Mouse (Mus musculus): Measurements from ENCODE around the gene Ifng. TPM values are rescaled to one million over a fixed set of nuclear protein-coding genes. Genes with fewer than 3 reads are reported as not detected.

Gene Ifng
- polyA plus RNA-seq (2015; fragmentation: Nextera tagmentation; extraction: Ambion mirVana), result not detected in 2 replicates

GRCm38 (mm10) chr10:118440742-118441240 lies at the start of gene Ifng:
TSS of gene Ifng (plus strand) at chr10:118441046.
- no peak within 1 kb of the TSS for H3K9ac ChIP-seq (ENCODE audit: low read length)
- H3K4me3 ChIP-seq (ENCODE audit: low read length), result no peak within 1 kb of the TSS
- WGBS, result 90% methylated on average over 11 of the region's 11 CpGs
- ATAC-seq (replicated peaks; ENCODE audit: extremely low read depth, insufficient read depth, low FRiP score), result no peak
- no peak within 1 kb of the TSS for H3K4me2 ChIP-seq (ENCODE audit: low read depth, low read length)
- H3K36me3 ChIP-seq (ENCODE audit: control insufficient read depth, insufficient read depth), result no peaks in the 10 kb centered on the region
- H3K27ac ChIP-seq (ENCODE audit: low read length), result no peak within 1 kb of the TSS
- H3K27me3 ChIP-seq (ENCODE audit: control insufficient read depth, insufficient read depth, low read length), result no peaks in the 10 kb centered on the region
- H3K9me3 ChIP-seq (replicated peaks; ENCODE audit: control insufficient read depth, low read length), result no peaks in the 10 kb centered on the region
- 0 out of 2 replicates have a peak, but pooled peaks cover 2% of the 10 kb centered on the region for H3K4me1 ChIP-seq (ENCODE audit: control insufficient read depth, insufficient read depth, low read length)

DNA sequence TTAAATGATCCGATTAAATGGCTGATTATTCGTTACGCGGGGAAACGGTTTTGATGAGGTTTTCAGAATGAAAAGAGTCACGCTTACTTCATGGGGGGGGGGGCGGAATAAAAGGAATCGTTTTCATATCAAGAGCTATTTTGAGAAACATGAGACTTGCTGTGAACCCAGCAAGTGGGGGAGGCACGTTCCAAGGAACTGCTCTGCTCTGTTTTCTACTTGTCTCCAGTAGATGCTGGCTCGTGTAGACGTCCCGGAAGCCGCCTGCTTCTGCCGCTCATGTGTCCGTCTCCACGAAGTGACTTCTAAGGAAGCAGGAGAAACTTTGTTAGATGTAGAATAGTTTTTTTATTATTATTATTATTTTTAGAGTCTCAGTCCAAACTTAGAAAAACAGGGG lies 40.9 kb upstream of the Ifng start:
- Histone ChIP-seq H3K4me3 (ENCODE audit: low read length) (no peak overlapping the region), H3K4me1 (ENCODE audit: control insufficient read depth, insufficient read depth, low read length) (no peaks in the 10 kb centered on the region), H3K27ac (ENCODE audit: low read length) (no peak overlapping the region), H3K4me2 (ENCODE audit: low read depth, low read length) (no peak overlapping the region), H3K36me3 (ENCODE audit: control insufficient read depth, insufficient read depth) (no peaks in the 10 kb centered on the region), H3K27me3 (ENCODE audit: control insufficient read depth, insufficient read depth, low read length) (no peaks in the 10 kb centered on the region), H3K9me3 (replicated peaks; ENCODE audit: control insufficient read depth, low read length) (no peaks in the 10 kb centered on the region), H3K9ac (ENCODE audit: low read length) (no peak overlapping the region)
- 67% methylated on average over 16 of the region's 16 CpGs for WGBS
- ATAC-seq (replicated peaks; ENCODE audit: extremely low read depth, insufficient read depth, low FRiP score), result no peak

DNA sequence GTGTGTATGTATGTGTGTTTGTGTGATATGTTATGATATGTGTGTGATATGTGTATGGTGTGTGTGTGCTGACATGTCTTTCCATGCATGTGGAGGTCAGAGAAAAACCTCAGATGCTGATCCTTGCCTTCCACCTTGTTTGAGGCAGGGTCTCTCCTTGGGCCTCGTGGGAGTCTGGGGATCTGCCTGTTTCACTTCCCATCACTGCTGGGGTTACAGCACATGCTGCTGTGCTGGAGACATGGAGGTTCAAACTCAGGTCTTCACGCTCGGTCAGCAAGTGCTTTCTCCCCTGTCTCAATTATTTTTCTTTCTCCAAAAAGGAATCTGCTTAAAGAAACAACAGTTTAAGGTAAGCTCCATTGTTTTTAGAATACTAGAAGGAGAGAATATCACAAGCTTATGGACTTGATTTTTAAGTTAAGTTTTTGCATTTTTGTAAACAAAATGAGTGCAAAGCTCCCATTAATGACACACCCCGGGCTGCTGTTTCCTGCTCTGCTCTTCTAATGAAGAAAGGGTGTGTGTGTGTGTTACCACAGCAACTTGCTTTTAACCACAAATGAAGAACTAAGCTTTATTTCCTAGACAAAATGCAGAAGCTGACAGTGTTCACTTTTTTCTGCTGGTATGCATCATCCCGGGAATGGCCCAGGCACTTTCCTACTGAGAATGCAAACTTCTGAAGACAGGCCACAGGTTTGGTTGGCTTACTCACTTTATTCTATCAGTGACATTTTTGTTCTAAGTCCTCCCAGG lies 34.2 kb upstream of the Ifng start:
- Histone ChIP-seq H3K9me3 (replicated peaks; ENCODE audit: control insufficient read depth, low read length) (no peaks in the 10 kb centered on the region), H3K4me1 (ENCODE audit: control insufficient read depth, insufficient read depth, low read length) (no peaks in the 10 kb centered on the region), H3K4me3 (ENCODE audit: low read length) (no peak overlapping the region), H3K9ac (ENCODE audit: low read length) (no peak overlapping the region), H3K4me2 (ENCODE audit: low read depth, low read length) (no peak overlapping the region), H3K36me3 (ENCODE audit: control insufficient read depth, insufficient read depth) (no peaks in the 10 kb centered on the region), H3K27me3 (ENCODE audit: control insufficient read depth, insufficient read depth, low read length) (no peaks in the 10 kb centered on the region), H3K27ac (ENCODE audit: low read length) (no peak overlapping the region)
- WGBS, result 74% methylated on average over 5 of the region's 5 CpGs
- ATAC-seq (replicated peaks; ENCODE audit: extremely low read depth, insufficient read depth, low FRiP score), result no peak

GRCm38 (mm10) chr10:118411377-118411776 lies 29.5 kb upstream of the Ifng start:
- Histone ChIP-seq H3K27ac (ENCODE audit: low read length) (no peak overlapping the region), H3K9me3 (replicated peaks; ENCODE audit: control insufficient read depth, low read length) (no peaks in the 10 kb centered on the region), H3K36me3 (ENCODE audit: control insufficient read depth, insufficient read depth) (no peaks in the 10 kb centered on the region), H3K4me2 (ENCODE audit: low read depth, low read length) (no peak overlapping the region), H3K9ac (ENCODE audit: low read length) (no peak overlapping the region), H3K4me3 (ENCODE audit: low read length) (no peak overlapping the region), H3K4me1 (ENCODE audit: control insufficient read depth, insufficient read depth, low read length) (no peaks in the 10 kb centered on the region), H3K27me3 (ENCODE audit: control insufficient read depth, insufficient read depth, low read length) (no peaks in the 10 kb centered on the region)
- no peak for ATAC-seq (replicated peaks; ENCODE audit: extremely low read depth, insufficient read depth, low FRiP score)

DNA sequence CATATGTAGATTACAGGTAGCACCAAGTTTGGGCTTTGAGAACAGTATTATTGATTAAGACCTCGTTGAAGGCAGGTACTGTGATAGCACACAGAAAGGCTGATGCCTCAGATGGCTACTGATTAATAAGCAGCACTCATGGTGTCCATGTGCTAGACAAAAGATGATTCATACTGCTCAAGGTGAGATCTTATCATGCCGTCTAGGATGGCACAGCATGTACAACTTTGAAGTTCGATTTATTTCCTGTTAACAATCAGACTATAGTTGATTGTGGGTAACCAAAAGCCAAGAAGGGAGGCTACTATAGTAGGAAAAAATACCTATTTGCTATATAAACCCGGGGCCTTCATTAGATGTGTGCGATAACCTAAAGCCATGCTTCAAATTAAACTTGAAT lies 28.1 kb upstream of the Ifng start:
- no peak for ATAC-seq (replicated peaks; ENCODE audit: extremely low read depth, insufficient read depth, low FRiP score)
- 72% methylated on average over 5 of the region's 5 CpGs for WGBS
- no peaks in the 10 kb centered on the region for H3K36me3 ChIP-seq (ENCODE audit: control insufficient read depth, insufficient read depth)
- H3K4me2 ChIP-seq (ENCODE audit: low read depth, low read length), result no peak overlapping the region
- no peak overlapping the region for H3K4me3 ChIP-seq (ENCODE audit: low read length)
- H3K9ac ChIP-seq (ENCODE audit: low read length), result no peak overlapping the region
- no peak overlapping the region for H3K27ac ChIP-seq (ENCODE audit: low read length)
- no peaks in the 10 kb centered on the region for H3K4me1 ChIP-seq (ENCODE audit: control insufficient read depth, insufficient read depth, low read length)
- H3K9me3 ChIP-seq (replicated peaks; ENCODE audit: control insufficient read depth, low read length), result no peaks in the 10 kb centered on the region
- no peaks in the 10 kb centered on the region for H3K27me3 ChIP-seq (ENCODE audit: control insufficient read depth, insufficient read depth, low read length)

DNA sequence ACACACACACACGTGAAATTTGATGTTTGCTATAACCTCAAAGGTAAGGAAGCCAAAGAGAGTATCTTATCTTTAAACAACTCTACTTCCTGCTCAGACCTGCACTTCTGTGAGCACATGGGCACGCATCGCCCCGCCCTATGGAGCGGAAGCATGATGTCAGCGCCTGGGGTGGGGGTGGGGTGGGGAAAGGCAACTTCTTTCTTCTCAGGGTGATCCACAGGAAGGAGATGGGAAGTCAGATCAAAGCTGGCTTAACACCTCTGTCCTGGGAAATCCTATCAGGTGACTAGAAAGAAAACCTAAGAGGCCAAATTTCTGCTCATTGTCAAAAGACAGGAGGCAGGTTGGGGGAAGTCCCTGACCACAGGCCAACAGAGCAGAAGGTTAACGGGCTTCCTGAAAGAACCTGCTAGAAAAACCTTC lies 21.8 kb upstream of the Ifng start:
- 56% methylated on average over 7 of the region's 7 CpGs for WGBS
- no peaks in the 10 kb centered on the region for H3K9me3 ChIP-seq (replicated peaks; ENCODE audit: control insufficient read depth, low read length)
- H3K4me1 ChIP-seq (ENCODE audit: control insufficient read depth, insufficient read depth, low read length), result no peaks in the 10 kb centered on the region
- no peaks in the 10 kb centered on the region for H3K27me3 ChIP-seq (ENCODE audit: control insufficient read depth, insufficient read depth, low read length)
- ATAC-seq (replicated peaks; ENCODE audit: extremely low read depth, insufficient read depth, low FRiP score), result no peak; the same call in 1 of the 2 replicates
- H3K36me3 ChIP-seq (ENCODE audit: control insufficient read depth, insufficient read depth), result no peaks in the 10 kb centered on the region
- H3K4me3 ChIP-seq (ENCODE audit: low read length), result no peak overlapping the region
- no peak overlapping the region for H3K4me2 ChIP-seq (ENCODE audit: low read depth, low read length)
- H3K9ac ChIP-seq (ENCODE audit: low read length), result no peak overlapping the region
- no peak overlapping the region for H3K27ac ChIP-seq (ENCODE audit: low read length)

- Histone ChIP-seq H3K9ac (ENCODE audit: low read length) (no peak overlapping the region), H3K4me2 (ENCODE audit: low read depth, low read length) (no peak overlapping the region), H3K4me3 (ENCODE audit: low read length) (no peak overlapping the region), H3K27me3 (ENCODE audit: control insufficient read depth, insufficient read depth, low read length) (no peaks in the 10 kb centered on the region), H3K9me3 (replicated peaks; ENCODE audit: control insufficient read depth, low read length) (no peaks in the 10 kb centered on the region), H3K4me1 (ENCODE audit: control insufficient read depth, insufficient read depth, low read length) (no peaks in the 10 kb centered on the region), H3K36me3 (ENCODE audit: control insufficient read depth, insufficient read depth) (no peaks in the 10 kb centered on the region), H3K27ac (ENCODE audit: low read length) (no peak overlapping the region)
- ATAC-seq (replicated peaks; ENCODE audit: extremely low read depth, insufficient read depth, low FRiP score), result no peak
Measured at GRCm38 (mm10) chr10:118420896-118421295, 19.9 kb upstream of the Ifng start.

- H3K4me2 ChIP-seq (ENCODE audit: low read depth, low read length), result no peak overlapping the region
- WGBS, result 85% methylated on average over 6 of the region's 6 CpGs
Measured at GRCm38 (mm10) chr10:118435501-118435900, 5.3 kb upstream of the Ifng start.

GRCm38 (mm10) chr10:118441898-118442297 lies 1.1 kb downstream of the Ifng start:
- no peak overlapping the region for H3K4me2 ChIP-seq (ENCODE audit: low read depth, low read length)
- H3K27me3 ChIP-seq (ENCODE audit: control insufficient read depth, insufficient read depth, low read length), result no peaks in the 10 kb centered on the region
- 54% methylated on average over 3 of the region's 3 CpGs for WGBS
- H3K9ac ChIP-seq (ENCODE audit: low read length), result no peak overlapping the region
- H3K9me3 ChIP-seq (replicated peaks; ENCODE audit: control insufficient read depth, low read length), result no peaks in the 10 kb centered on the region
- H3K4me3 ChIP-seq (ENCODE audit: low read length), result no peak overlapping the region
- H3K36me3 ChIP-seq (ENCODE audit: control insufficient read depth, insufficient read depth), result no peaks in the 10 kb centered on the region
- no peak overlapping the region for H3K27ac ChIP-seq (ENCODE audit: low read length)
- no peak for ATAC-seq (replicated peaks; ENCODE audit: extremely low read depth, insufficient read depth, low FRiP score)
- H3K4me1 ChIP-seq (ENCODE audit: control insufficient read depth, insufficient read depth, low read length), result 0 out of 2 replicates have a peak, but pooled peaks cover 2% of the 10 kb centered on the region

More at GRCm38 (mm10) chr10:118435501-118435900, 5.3 kb upstream of the Ifng start:
- H3K27me3 ChIP-seq (ENCODE audit: control insufficient read depth, insufficient read depth, low read length), result no peaks in the 10 kb centered on the region
- no peak overlapping the region for H3K4me3 ChIP-seq (ENCODE audit: low read length)
- 0 out of 2 replicates have a peak, but pooled peaks cover 2% of the 10 kb centered on the region for H3K9me3 ChIP-seq (replicated peaks; ENCODE audit: control insufficient read depth, low read length)
- no peak overlapping the region for H3K9ac ChIP-seq (ENCODE audit: low read length)
- H3K4me1 ChIP-seq (ENCODE audit: control insufficient read depth, insufficient read depth, low read length), result no peaks in the 10 kb centered on the region
- no peaks in the 10 kb centered on the region for H3K36me3 ChIP-seq (ENCODE audit: control insufficient read depth, insufficient read depth)
- no peak overlapping the region for H3K27ac ChIP-seq (ENCODE audit: low read length)
- no peak for ATAC-seq (replicated peaks; ENCODE audit: extremely low read depth, insufficient read depth, low FRiP score)

Data from heart, embryonic 16.5 days (tissue).